Mouse (Mus musculus) liver, adult 2 months (tissue): ENCODE results near the gene Bcan. TPM values are rescaled to one million over a fixed set of nuclear protein-coding genes. Genes with fewer than 3 reads are reported as not detected.

ENCODE experiments used
- DNase-seq: peaks from one replicate; pipeline ENCODE4 v3.0.0-alpha.2; 2011; ENCODE audit warnings: low read depth, low spot score; ENCODE audit errors: extremely low read depth
- H3K27ac ChIP-seq: fragments of 200-500 bp; replicated peaks from 2 replicates; pipeline ENCODE4 v1.5.1; 2012; ENCODE audit warnings: low read depth, mild to moderate bottlenecking, control low read depth, inconsistent platforms, low read length; ENCODE audit not compliant: insufficient read depth
- H3K27me3 ChIP-seq: fragments of 200-500 bp; 2 replicates; pipeline ENCODE4 v1.6.1; 2012; ENCODE audit warnings: mild to moderate bottlenecking, moderate library complexity, low read length, inconsistent platforms; ENCODE audit not compliant: control insufficient read depth, insufficient read depth
- H3K36me3 ChIP-seq: fragments of 200-500 bp; 2 replicates; pipeline ENCODE4 v1.6.1; 2012; ENCODE audit warnings: low read length, inconsistent platforms; ENCODE audit not compliant: control insufficient read depth, insufficient read depth
- H3K4me1 ChIP-seq: fragments of 200-500 bp; 2 replicates; pipeline ENCODE4 v1.6.1; 2011; ENCODE audit warnings: low read length; ENCODE audit not compliant: control insufficient read depth, insufficient read depth
- H3K4me3 ChIP-seq: fragments of 200-500 bp; 2 replicates; pipeline ENCODE4 v1.5.1; 2011; ENCODE audit warnings: low read depth, mild to moderate bottlenecking, control low read depth, low read length, moderate library complexity; ENCODE audit not compliant: insufficient read depth
- H3K79me2 ChIP-seq: fragments of 200-500 bp; 2 replicates; pipeline ENCODE4 v1.6.1; 2012; ENCODE audit warnings: inconsistent platforms, mild to moderate bottlenecking, low read length, moderate library complexity; ENCODE audit not compliant: control insufficient read depth, insufficient read depth
- H3K9ac ChIP-seq: fragments of 200-500 bp; 2 replicates; pipeline ENCODE4 v1.6.1; 2012; ENCODE audit warnings: low read depth, mild to moderate bottlenecking, control low read depth, inconsistent platforms, low read length
- CTCF ChIP-seq: fragments of 200-500 bp; IDR thresholded peaks from 2 replicates; pipeline ENCODE4 v1.5.1; 2011; ENCODE audit warnings: low read depth, low read length, control low read depth
- POLR2A ChIP-seq: fragments of 200-500 bp; IDR thresholded peaks from 2 replicates; pipeline ENCODE4 v1.6.1; 2011; ENCODE audit warnings: low read length, control low read depth; ENCODE audit not compliant: insufficient read depth; ENCODE audit errors: extremely low read depth
- WGBS: fragments of 180-500 bp; shearing (Covaris S2); methylation state at CpG from one replicate; pipeline ENCODE4 v1.1.7; 2018; 5-methylcytosine and 5-hydroxymethylcytosine counted together
- polyA plus RNA-seq: library from polyadenylated mRNA; depleted of rRNA; stranded (reverse); fragments of >200 nt; gene quantifications from 2 replicates; pipeline ENCODE4 v1.2.3, GENCODE M21; 2012
- total RNA-seq: library from RNA; depleted of rRNA; stranded (reverse); fragments of >200 nt; gene quantifications from 2 replicates; pipeline ENCODE4 v1.2.3, GENCODE M21; 2014

Gene Bcan
- total and polyA plus RNA-seq, 2 experiments = not detected

GRCm38 (mm10) chr3:88010634-88011265, 10.7 kb upstream of the Bcan start:
- H3K9ac ChIP-seq = no peak overlapping the region
- DNase-seq = peak; percentile 27

GRCm38 (mm10) chr3:88005822-88006786, 6.1 kb upstream of the Bcan start:
- Histone ChIP-seq H3K4me3 (no peak overlapping the region), H3K27ac (no peak overlapping the region), H3K79me2 (no peaks in the 10 kb centered on the region), H3K4me1 (no peaks in the 10 kb centered on the region), H3K9ac (no peak overlapping the region), H3K36me3 (no peaks in the 10 kb centered on the region), H3K27me3 (peaks cover 7% of the 10 kb centered on the region; the same call in 1 of the 2 replicates)
- TF ChIP-seq CTCF (peak; percentile 51; the same call in 1 of the 2 replicates), POLR2A (no peak)
- WGBS = 73% methylated on average over 18 of the region's 18 CpGs
- no peak for DNase-seq

More at GRCm38 (mm10) chr3:88010634-88011265, 10.7 kb upstream of the Bcan start:
- H3K36me3 ChIP-seq = no peaks in the 10 kb centered on the region
- no peaks in the 10 kb centered on the region for H3K4me1 ChIP-seq
- peaks cover 5% of the 10 kb centered on the region; the same call in 1 of the 2 replicates for H3K27me3 ChIP-seq
- no peaks in the 10 kb centered on the region for H3K79me2 ChIP-seq
- no peak overlapping the region for H3K4me3 ChIP-seq
- TF ChIP-seq CTCF = peak; percentile 60
- TF ChIP-seq POLR2A = no peak
- no peak overlapping the region for H3K27ac ChIP-seq
- 8% methylated on average over 6 of the region's 6 CpGs for WGBS

DNA sequence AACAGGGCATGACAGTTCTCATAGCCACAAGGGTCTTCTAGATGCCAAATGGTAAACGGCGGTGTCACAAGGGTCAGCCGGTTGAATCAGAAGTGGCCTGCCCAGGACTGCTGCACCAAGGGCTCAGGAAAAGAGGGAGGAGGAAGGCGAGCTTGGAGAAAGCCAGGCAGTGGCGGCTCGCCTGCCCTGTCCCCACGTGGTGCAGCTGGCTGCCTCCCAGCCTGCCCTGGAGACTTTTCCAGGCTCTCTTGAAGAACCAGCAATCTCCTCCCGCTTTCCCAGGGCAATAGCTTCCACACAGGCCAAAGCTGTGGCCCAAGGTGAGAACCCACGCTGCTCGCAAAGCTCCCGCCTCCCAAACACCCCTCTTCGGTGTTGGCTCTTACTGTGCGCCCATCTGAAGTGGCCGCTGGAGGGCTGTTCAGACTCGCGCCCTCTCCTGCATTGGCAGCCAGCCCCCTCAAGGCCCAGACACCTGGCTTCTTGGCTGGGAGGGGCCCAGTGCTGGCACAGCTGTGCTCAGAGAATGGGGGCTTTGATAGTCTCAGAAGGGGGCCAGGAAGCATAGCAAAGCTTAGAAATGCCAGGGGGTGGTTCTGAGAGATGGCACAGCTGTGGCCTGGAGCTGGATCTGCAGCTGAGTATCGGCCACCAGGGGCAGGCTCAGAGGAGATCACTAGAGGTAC, 2.4 kb upstream of the Bcan start:
- Histone ChIP-seq H3K27me3 (peaks cover 21% of the 10 kb centered on the region), H3K4me1 (no peaks in the 10 kb centered on the region), H3K27ac (no peak overlapping the region), H3K36me3 (no peaks in the 10 kb centered on the region), H3K4me3 (no peak overlapping the region), H3K9ac (no peak overlapping the region), H3K79me2 (no peaks in the 10 kb centered on the region)
- TF ChIP-seq CTCF (no peak), POLR2A (no peak)
- WGBS = 8% methylated on average over 17 of the region's 17 CpGs
- DNase-seq = no peak

- 19% methylated on average over 11 of the region's 11 CpGs for WGBS
- TF ChIP-seq CTCF = no peak
- TF ChIP-seq POLR2A = no peak
- Histone ChIP-seq H3K9ac (no peak overlapping the region), H3K27ac (no peak overlapping the region), H3K4me3 (no peak overlapping the region), H3K4me1 (no peaks in the 10 kb centered on the region), H3K79me2 (no peaks in the 10 kb centered on the region), H3K27me3 (peaks cover 27% of the 10 kb centered on the region), H3K36me3 (no peaks in the 10 kb centered on the region)
- no peak for DNase-seq
Measured at GRCm38 (mm10) chr3:88000816-88001595, 976 bp upstream of the Bcan start.

GRCm38 (mm10) chr3:87999243-87999895, 661 bp downstream of the Bcan start:
- no peak for DNase-seq
- 3% methylated on average over 38 of the region's 38 CpGs for WGBS
- no peak overlapping the region; the same call in 1 of the 2 replicates for H3K4me3 ChIP-seq
- H3K36me3 ChIP-seq = no peaks in the 10 kb centered on the region
- no peaks in the 10 kb centered on the region for H3K4me1 ChIP-seq
- H3K27ac ChIP-seq = no peak overlapping the region
- no peak overlapping the region for H3K9ac ChIP-seq
- TF ChIP-seq CTCF (no peak), POLR2A (no peak)
- H3K79me2 ChIP-seq = no peaks in the 10 kb centered on the region
- peaks cover 26% of the 10 kb centered on the region for H3K27me3 ChIP-seq
